Mouse (Mus musculus) retina, embryonic 14.5 days (tissue): Measurements from ENCODE around the gene Tgfb1.

ENCODE experiments used
- DNase-seq: peaks from one replicate; pipeline ENCODE4 v3.0.0-alpha.2; 2015; ENCODE audit warnings: low spot score

Tgfb1 gene

DNA sequence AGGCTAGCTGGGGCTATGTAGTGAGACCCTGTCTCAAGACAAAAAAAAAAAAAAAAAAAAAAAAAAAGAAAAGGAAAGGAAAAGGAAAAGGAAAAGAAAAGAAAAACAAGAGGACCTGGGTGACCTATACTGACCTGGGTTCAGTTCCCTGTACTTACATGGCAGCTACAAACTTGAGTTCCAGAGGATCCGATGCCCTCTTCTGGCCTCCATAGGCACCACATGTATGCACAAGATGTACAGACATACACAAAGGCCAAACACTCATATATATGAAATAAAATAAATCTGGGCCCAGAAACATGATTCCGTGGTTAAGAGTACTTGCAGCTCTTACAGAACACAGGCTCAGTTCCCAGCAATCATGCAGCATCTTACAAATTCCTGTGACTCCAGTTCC, 50.1 kb downstream of the Tgfb1 start:
- no peak for DNase-seq

DNA sequence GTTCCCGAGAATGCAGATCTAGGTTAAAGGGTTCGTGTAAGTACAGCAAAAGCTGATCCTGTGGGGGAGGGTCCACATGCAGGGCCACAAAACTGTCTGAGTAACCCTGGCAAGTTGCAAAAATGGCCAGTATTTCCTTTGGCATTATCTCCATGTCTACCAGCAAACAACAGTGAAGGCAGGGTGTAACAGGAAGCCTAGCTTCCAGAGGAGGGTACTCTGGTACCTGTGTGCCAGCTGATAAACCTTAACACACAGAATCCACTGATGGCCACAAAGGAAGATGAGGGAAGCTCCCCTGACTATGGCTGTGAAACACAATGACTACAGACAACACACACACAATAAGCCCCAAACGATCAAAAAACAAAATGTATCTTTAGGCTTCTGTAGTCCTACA, 51.5 kb downstream of the Tgfb1 start:
- no peak for DNase-seq

DNA sequence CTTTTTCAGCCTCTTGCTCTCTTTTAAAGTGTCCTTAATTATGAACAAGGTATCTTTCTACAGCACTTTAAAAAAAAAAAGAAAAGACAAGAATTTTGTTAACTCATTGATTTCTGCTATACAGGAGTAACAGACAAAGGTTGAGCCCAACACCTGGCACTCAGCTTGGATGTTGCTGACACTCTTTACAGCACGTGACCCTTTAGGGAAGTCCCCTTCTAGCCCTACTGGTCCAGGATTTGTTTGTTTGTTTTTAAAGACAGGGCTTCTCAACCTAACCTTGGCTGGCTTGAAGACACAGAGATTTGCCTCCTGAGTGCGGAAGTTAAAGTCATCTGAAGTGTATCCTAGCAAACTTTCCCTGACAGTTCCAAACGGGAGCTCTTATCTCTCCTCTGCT, 60.0 kb downstream of the Tgfb1 start:
- no peak for DNase-seq

DNA sequence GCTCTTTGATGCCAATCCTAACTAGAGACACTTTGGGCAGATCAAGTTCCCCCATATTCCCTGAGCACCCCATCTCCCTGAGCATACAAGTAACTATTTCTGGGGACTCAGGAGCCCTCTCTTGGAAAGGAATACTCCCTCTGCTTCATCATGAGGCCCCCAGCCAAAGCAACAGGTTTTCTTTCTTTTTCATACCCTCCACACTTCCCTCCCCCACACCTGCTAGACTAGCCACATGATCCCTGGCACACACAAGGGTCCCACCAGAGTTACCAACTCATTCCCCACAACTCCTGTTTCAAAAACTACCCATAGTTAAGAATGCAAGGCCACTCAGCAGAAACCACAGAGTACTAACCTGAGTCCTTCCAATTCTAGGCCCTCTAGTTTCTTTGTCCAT, 66.3 kb downstream of the Tgfb1 start:
- DNase-seq, result no peak

DNA sequence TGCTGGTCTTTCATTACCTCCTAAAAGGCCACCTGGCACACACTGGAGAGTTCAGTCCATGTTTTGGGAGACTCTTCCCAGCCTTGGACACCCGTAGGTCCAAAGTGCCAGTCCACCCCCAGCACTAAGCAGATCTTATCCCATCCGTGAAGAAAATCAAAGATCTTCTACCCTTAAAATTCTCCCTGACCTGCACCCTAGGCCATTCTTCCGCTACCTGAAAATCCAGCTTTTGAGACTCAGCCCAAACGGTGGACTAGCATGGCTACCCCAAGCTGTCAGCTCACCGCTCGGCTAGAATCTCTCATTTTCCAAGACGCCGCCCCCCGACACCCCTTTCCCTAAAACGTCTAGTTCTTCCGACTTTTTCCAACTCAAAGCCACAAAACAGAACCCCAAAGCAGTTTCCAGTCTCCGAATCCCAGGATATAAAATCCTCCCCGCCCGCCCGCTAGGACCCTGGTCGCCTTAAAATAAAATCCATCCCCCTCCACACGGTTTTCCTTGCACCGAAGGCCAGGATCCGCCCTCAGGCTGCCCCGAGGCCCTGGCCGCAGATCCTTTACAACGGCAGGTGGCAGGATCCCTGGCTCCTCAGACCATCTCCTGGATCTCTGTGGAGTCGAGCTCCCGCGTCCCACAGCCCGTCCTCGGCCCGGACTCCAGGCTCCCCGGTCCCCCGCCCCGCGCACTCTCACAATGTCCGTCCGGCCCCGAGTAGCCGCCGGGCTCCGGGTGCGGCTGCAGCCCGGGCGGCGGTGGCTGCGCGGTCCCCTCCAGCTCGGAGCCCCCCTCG, 67.0 kb downstream of the Tgfb1 start:
- DNase-seq, result peak; percentile 21

DNA sequence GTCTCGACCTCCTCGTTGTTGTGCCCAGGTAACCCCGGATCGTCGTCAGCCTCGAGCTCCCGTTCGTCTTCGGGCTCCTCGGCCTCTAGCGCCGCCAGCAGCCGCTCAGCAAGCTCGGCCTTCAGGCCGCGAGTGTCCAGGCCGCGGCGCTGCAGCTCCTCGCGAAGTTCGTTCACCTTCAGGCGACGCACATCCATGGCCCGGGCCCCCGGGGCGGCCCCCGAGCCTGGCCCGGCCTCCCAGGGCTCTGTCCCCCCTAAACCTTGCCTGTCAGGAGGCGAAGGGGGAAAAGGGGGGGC, 67.6 kb downstream of the Tgfb1 start:
- no peak for DNase-seq
